Mouse (Mus musculus): Measurements from ENCODE around the gene Gm6205. TPM values are rescaled to one million over a fixed set of nuclear protein-coding genes. Genes with fewer than 3 reads are reported as not detected.
"Not testable (repeated sequence)": the region's sequence is repeated elsewhere in the genome, so short reads cannot be mapped to it uniquely, and the experiment has no call there.

Gm6205 gene
- not detected for total RNA-seq (2018; cell fraction: chromatin; rRNA removed)
- not detected for total RNA-seq (2018; cell fraction: cytosol; rRNA removed)
- total RNA-seq (2018; cell fraction: nucleus; rRNA removed), result not detected
- not detected in 3 replicates for polyA plus RNA-seq (2018)

- H3K36me3 ChIP-seq (ENCODE audit: inconsistent target); H3K4me3 ChIP-seq (ENCODE audit: inconsistent target); H3K27ac ChIP-seq; H3K79me2 ChIP-seq (ENCODE audit: inconsistent target): not testable (repeated sequence)
- no CpG with 5 or more reads among the region's 2 CpGs for WGBS (ENCODE audit: missing documents)
These were observed at the start of gene Gm6205 for GRCm38 (mm10) chr5:94648082-94648481. Gene Gm6205 (plus strand): TSS chr5:94648382.

DNA sequence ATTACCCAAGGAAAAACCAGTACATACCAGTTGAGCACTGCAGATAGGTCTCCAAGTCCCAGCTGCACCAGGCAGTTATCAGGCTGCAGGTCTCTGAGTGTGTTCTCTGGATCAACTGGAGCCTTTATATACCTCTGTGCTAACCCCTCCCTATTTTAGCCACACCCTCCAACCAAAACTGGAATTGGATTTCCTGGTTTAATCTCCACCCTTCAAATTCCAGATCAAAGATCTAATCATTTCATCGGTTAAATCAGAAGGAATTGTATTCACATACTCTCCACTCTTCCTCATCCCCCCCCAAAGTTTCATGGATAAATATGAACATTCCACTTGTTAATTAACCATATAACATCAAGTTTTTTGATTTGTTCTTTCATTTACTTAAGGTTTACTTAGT lies 31.9 kb upstream of the Gm6205 start, which contains the start of gene Gm3147:
TSS of gene Gm3147 (minus strand) at position 101 of the 400 bp plus-strand sequence.
- not testable (repeated sequence) for H3K79me2 ChIP-seq (ENCODE audit: inconsistent target); H3K27ac ChIP-seq; H3K36me3 ChIP-seq (ENCODE audit: inconsistent target); H3K4me3 ChIP-seq (ENCODE audit: inconsistent target)
- WGBS (ENCODE audit: missing documents), result no CpG with 5 or more reads among the region's 1 CpGs

- H3K79me2 ChIP-seq (ENCODE audit: inconsistent target); H3K27ac ChIP-seq; H3K36me3 ChIP-seq (ENCODE audit: inconsistent target); H3K4me3 ChIP-seq (ENCODE audit: inconsistent target): not testable (repeated sequence)
- WGBS (ENCODE audit: missing documents), result no CpG with 5 or more reads among the region's 2 CpGs
These were observed 24.5 kb upstream of the Gm6205 start, which contains the start of gene Gm6509 for GRCm38 (mm10) chr5:94623679-94624078. Gene Gm6509 (plus strand): TSS chr5:94623979.

Other genes with a start within 250 kb of the Gm6205 start
- gene Gm7682, start 202.6 kb upstream of the Gm6205 start, polyA plus RNA-seq (2018), result not detected in 3 replicates
- gene Gm3139, start 122.1 kb upstream of the Gm6205 start, polyA plus RNA-seq (2018), result not detected in 3 replicates
- not detected in 3 replicates for gene Gm3147, start 32.0 kb upstream of the Gm6205 start, polyA plus RNA-seq (2018)
- gene Gm6509, start 24.4 kb upstream of the Gm6205 start, polyA plus RNA-seq (2018), result not detected in 3 replicates
- gene Gm3183, start 217.1 kb downstream of the Gm6205 start, polyA plus RNA-seq (2018), result not detected in 3 replicates